Mouse (Mus musculus) B cell, adult 2 months (primary cell): ENCODE results near the gene Fgfr2.

ENCODE experiments used
- DNase-seq, 2 experiments: peaks; one replicate each; pipeline ENCODE4 v3.0.0; 2022

Fgfr2 gene

GRCm38 (mm10) chr7:132110308-132110707, 1012.8 kb downstream of the Fgfr2 start:
- DNase-seq = no peak

DNA sequence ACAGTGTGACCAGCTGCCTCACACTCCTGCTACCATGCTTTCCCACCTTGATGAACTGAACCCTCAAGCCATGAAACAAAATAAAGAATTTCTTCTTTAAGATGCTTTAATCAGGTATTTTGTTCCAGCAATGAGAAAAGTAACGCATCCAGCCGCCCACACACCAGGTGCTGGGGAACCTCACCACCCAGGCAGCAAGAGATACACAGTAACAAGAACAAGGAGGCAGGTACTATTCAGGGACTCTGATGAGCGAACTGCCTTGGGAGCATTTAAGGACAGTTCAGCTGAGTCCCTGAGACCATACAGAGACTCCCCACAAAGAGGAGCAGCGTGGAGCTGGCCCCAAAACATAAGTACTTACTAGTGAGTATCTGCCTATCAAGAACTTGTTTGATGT, 1016.3 kb downstream of the Fgfr2 start:
- no peak for DNase-seq

DNA sequence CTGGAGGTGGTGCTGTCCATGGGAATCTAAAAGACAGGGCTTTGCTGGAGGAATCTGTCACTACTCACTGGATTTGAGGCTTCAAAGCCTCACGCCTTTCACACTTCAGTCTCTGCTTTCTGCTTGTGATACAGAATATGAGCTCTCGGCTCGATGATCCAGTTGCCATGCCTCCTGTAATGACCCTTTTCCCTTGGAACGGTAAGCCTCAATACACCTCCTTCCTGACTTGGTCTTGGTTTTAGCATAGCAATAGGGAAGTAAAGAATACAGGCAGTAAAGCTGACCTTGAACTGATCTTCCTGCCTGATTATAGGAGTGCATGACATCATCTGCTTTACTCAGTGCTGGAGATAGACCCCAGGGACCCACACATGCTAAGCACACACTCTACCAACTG, 1017.8 kb downstream of the Fgfr2 start:
- no peak for DNase-seq

DNA sequence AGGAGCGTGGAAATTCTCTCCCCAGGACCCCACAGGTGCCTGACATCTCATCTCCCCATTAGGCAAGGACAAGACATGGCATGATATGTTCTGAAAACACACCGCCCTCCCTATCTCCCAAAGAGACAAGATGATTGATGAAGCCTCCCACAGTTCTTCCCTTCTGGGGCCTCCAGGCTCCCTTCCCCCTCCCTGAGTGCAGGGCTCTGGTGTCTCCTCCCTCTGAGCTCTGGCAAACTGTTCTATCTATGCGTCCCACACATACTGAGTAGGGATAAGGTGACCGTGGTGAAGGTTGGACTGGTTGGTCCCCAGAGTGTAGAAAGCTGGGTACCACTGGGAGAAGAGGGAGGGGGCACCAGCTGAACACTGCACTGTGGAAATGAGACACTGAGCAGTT, 1024.7 kb downstream of the Fgfr2 start:
- DNase-seq = no peak

DNA sequence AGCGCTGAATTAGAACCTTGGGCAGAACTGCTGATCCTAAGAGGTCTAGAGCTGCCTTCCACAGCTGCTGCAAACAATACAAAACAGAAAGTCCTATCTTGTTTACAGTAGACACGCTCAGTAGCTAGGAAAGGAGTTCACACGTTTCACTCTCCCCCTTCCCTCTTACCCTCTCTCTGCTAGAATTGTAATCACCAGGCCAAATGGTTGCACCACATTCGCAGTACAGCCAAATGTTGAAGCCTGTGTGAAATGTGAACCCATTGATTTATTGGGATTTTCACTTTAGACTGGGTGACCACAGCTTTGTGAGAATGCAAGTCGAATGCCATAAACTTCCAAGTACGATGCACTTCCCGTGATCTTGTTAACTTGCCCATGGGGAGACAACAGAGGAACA, 1028.5 kb downstream of the Fgfr2 start:
- no peak for DNase-seq

DNA sequence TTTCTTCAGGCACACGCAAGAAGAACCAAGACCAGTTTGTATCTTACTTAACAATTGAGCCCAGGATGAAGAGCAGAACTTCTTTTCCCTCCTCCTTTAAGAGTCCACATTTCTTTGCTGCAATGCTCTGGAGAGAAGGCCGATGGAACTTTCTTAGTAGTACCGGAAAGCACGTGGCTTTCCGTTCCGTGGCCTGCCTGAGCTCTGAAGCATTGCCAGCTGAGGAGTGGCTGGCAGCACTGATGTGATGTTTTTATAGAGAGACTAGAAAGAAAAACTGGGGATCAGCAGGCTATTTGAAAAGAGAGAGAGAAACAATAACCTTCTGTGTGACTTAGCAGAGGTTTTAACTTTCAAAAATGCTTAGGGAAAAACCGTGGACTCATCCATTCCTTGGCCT, 1031.6 kb downstream of the Fgfr2 start:
- DNase-seq = no peak

- DNase-seq = no peak
Measured at GRCm38 (mm10) chr7:132088606-132089005, 1034.5 kb downstream of the Fgfr2 start.

DNA sequence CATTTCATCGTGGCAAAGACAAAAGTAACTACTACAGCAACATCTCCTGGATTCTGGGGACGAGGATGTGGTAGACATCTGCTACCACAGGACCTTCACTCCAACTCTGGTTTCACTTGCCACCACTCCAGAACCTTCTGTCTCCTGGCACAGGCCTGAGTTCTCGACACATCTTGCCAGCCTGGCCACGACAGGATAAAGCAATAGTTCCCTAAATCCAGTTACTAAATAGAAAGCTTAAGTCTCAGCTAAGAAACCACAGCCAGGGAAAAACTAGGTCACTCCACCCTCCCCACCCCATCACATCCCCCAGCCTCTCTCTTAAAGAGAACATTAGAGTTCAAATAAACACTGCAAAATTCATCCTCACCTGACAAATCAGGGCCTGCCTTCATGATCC, 1035.0 kb downstream of the Fgfr2 start:
- DNase-seq = no peak

GRCm38 (mm10) chr7:132075825-132076224, 1047.3 kb downstream of the Fgfr2 start:
- no peak for DNase-seq

- DNase-seq = no peak
Measured at GRCm38 (mm10) chr7:132074503-132074902, 1048.6 kb downstream of the Fgfr2 start.

DNA sequence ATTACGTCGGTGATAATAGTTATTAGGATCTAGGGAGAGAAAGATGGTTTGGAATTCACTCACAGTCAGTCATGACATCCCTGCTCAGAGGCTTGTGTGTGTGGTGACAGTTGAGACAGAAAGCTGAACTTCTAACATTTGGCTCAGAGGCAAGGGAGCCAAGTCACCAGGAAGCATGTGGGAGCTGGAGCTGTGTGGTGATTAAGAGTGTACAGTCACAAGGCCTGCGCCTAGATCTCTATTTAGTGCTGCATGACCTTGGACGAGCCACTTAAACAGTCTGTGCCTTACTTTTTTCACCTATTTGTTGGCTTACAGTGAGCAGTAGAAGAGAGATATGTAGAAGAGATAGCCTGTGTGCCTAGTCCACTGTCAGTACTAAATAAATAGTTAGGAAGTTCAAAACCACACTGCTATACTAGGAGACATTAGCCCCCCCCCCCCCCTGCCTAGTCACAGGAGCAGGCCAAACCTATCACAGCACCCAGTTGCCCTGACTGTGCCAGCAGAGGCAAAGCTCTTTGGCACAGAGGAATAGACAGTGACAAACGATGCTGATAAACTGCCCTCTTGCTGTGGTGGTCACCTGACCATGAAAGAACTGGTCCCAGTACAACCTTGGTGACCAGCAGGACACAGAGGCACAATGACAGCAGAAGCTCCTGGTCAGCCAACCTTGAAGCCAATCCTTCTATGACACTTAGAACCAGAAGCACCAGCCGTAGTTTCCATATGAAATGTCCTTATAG, 1052.1 kb downstream of the Fgfr2 start:
- DNase-seq = no peak

- no peak for DNase-seq
Measured at GRCm38 (mm10) chr7:132067951-132068350, 1055.2 kb downstream of the Fgfr2 start.

GRCm38 (mm10) chr7:132067511-132067910, 1055.6 kb downstream of the Fgfr2 start:
- DNase-seq = no peak

- no peak for DNase-seq
Measured at GRCm38 (mm10) chr7:132060116-132060515, 1063.0 kb downstream of the Fgfr2 start.

DNA sequence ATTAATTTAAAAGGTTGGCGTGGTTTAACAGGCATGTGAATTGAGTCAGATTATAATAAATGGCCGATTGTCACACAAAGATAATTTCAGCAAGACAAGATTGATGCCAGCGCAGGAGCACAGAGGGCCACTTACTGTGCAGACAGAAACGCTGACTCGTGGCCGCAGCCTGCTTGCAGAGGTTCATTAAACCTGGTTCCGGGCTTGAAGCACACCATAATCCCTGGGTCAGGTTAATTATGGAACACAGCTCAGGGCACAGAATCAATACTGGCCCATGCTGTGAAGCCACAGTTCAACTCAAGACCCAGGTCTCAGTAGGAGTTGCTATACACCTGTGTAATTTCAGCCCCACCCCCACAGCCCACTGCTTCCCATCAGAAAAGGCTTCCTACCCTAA, 1066.6 kb downstream of the Fgfr2 start:
- DNase-seq = no peak

- DNase-seq = no peak
Measured at GRCm38 (mm10) chr7:132046662-132047061, 1076.5 kb downstream of the Fgfr2 start.

GRCm38 (mm10) chr7:132031940-132032531, 1091.1 kb downstream of the Fgfr2 start:
- no peak for DNase-seq

- no peak for DNase-seq
Measured at GRCm38 (mm10) chr7:132026671-132027070, 1096.5 kb downstream of the Fgfr2 start.

DNA sequence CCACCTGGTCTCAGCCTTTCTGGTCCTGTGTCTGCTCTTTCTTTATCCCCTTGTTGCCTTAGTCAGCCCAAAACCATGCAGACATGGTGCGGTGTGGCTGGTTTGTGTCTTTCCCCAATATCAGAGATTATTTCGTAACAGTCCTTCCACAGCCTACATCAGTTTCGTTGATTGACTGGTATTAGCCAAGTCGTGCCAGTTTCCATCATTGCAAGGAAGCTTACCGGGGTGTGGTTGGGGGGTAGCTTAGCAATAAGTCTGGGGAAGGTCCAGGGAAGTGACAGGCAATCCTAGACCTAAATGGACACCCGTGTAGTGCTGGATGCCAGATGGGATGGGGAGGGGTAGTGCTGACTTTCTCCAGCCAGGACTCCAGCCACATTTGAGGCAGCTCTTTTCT, 1097.6 kb downstream of the Fgfr2 start:
- no peak for DNase-seq

DNA sequence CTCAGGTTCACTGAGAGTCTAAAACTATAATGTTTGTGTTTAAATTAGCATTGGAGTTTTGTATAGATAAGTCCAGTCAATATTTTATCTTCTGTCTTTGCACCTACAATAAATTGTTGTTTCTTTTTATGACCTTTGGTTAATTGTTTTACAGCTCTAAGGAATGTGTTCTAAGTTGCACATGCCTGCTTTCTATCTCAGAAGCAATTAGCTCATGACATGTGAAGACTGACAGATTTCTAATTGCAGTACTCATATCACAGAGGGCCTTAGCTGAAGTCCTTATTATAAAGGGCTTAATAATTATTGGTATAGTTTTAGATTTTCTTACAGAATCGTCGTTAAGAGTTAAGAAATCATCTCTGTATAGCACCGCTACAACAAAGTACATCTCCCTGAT, 1107.2 kb downstream of the Fgfr2 start:
- DNase-seq = no peak

DNA sequence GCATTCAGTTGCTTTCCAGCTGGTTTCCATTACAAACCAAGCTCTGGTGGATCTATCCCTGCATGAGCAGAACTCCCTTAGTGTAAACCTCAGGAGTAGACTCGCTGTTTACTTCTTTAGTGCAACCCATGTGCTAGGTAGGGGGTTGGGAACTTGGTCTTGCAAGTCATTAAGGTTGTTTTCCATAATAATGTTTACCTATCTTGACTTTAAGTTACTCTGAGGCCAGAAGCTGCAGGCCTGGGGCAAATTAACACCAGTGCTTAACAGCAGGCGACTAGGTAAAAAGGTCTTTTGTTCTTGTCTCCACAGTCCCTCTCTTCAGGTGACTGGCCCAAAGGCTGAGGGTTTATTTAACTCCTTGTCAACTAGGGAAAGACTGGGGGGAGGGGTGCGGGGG, 1108.0 kb downstream of the Fgfr2 start:
- no peak for DNase-seq

- DNase-seq = no peak
Measured at GRCm38 (mm10) chr7:132013970-132014369, 1109.2 kb downstream of the Fgfr2 start.

- no peak for DNase-seq
Measured at GRCm38 (mm10) chr7:132012969-132013679, 1110.0 kb downstream of the Fgfr2 start.

DNA sequence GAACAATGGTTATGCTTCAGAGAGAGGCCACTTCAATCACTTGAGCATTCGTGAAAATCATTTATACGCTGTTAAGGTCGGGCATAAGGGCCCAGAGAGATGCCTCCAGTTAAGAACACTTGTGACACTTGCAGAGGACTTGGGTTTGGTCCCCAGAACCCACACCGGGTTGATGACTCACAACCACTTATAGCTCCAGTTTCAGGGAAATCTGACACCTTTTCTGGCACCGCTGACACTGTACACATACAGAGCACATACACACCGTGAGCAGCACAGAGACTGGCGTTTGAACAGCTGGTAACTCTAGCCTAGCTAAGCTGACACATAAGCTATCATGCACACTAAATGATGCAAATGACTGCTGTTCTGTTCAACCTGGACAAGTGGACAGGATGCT, 1114.1 kb downstream of the Fgfr2 start:
- no peak for DNase-seq
